Mouse (Mus musculus) MEL-GATA-1-ER (cell line): ENCODE data around the gene Tubb3.
"Not testable (repeated sequence)": the region's sequence is repeated elsewhere in the genome, so short reads cannot be mapped to it uniquely, and the experiment has no call there.

ENCODE experiments used
- DNase-seq: peaks from one replicate; pipeline ENCODE4 v3.0.0-alpha.2; 2012; ENCODE audit warnings: low read depth; ENCODE audit errors: extremely low read depth

Gene Tubb3

DNA sequence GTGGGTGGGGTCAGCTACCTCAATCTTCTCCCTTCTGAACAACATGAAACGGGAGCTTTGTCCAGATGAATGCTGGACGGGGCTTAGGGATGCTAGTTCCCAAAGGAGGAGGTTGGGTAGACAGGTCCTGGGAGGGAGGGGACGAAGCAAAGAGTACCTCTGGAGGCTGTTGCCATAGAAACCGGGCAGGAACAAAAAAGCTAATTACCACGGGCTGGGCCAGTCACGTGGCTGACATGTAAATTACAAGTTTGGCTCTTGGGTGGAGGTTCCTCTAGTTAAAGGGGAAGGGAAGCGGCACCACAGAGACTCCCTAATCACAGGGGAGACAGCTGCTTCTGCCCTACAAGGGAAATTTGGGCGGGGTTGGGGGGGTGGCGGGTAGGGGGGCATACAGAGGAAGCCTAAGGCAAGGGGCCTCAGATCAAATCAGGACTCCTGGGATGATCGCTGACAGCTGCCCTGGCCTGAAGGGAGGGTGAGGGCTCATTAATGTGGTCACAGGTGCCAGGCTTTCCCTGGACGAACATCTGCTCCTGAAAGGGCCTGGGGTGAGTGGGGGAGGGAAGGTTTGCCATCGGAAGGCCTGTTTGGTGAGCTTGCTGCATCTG is 1.4 kb downstream of the Tubb3 start:
- DNase-seq: peak; percentile 62

DNA sequence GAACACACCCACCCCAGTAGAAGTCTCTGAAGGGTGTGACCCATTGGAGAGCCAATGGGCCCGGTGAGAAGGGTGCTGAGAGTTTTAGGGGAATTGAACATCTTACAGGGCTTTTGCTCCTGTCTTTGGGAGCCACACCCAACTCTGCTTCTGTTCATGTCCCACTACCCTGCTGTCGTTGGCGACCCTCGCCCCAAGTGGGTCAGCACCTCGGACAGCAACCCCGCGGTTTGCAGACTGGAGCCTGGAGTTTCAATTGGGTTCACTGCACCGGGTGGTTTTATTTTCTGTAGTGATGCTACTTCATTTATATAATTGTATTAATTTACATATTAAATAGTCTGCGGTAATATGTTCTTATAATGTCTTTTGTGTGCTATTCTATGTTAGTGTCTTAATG is 3.0 kb downstream of the Tubb3 start:
- no peak for DNase-seq

DNA sequence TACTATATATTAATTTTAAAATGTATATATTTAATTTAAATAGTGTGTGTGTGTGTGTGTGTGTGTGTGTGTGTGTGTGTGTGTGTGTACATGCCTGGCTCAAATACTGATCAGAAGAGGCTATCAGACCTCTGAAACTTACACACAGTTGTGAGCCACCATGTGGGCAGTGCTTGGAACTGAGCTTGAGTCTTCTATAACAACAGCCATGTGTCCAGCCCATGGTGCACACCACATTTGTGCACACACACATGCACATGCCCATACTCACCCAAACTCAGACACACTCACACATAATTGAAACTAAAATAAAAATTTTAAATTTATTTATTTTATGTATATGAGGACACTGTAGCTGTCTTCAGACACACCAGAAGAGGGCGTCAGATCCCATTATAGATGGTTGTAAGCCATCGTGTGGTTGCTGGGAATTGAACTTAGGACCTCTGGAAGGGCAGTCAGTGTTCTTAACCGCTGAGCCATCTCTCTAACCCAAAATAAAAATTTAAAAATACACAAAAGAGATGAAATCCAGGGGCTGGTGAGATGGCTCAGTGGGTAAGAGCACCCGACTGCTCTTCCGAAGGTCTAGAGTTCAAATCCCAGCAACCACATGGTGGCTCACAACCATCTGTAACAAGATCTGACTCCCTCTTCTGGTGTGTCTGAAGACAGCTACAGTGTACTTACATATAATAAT is 3.9 kb downstream of the Tubb3 start:
- DNase-seq: not testable (repeated sequence)

- peak; percentile 63 for DNase-seq
Measured at GRCm38 (mm10) chr8:123415967-123416943, 5.0 kb downstream of the Tubb3 start.

GRCm38 (mm10) chr8:123416944-123417555 is 5.8 kb downstream of the Tubb3 start:
- no peak for DNase-seq

DNA sequence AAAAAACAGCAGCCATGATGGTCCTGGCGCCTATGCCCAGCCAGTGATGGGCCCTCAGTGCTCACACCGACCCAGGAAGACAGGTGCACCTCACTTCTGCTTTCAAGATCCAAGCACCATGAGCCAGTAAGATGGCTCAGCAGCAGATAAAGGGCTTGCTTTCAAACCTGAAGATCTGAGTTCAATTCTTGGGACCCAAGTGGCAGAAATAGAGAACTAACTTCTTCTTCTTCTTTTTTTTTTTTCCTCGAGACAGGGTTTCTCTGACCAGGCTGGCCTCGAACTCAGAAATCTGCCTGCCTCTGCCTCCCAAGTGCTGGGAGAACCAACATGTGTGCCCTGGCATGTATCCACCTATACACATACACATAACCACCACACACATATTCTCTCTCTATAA is 8.5 kb downstream of the Tubb3 start:
- peak; percentile 74 for DNase-seq

GRCm38 (mm10) chr8:123420525-123421281 is 9.5 kb downstream of the Tubb3 start:
- no peak for DNase-seq

- DNase-seq: no peak
Measured at GRCm38 (mm10) chr8:123421325-123421724, 10.1 kb downstream of the Tubb3 start.

- no peak for DNase-seq
Measured at GRCm38 (mm10) chr8:123422056-123422780, 11.0 kb downstream of the Tubb3 start.

DNA sequence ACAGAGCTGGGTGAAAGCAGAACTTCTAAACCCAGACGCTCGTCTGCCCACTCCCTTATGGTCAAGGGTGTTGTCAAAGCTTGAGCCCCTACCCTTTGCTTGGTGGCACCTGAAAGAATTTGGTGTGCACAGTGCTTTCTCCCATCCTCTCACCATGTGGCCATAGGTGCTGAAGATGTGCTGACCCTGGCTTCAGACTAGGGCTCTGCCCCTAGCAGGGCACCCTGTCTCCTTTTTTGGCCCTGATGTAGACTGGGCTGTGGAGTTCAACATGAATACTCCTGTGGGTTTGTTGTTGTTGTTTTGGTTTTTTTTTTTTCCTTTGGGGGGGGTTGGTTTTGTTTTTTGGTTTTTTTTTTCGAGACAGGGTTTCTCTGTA is 11.5 kb downstream of the Tubb3 start:
- DNase-seq: no peak

DNA sequence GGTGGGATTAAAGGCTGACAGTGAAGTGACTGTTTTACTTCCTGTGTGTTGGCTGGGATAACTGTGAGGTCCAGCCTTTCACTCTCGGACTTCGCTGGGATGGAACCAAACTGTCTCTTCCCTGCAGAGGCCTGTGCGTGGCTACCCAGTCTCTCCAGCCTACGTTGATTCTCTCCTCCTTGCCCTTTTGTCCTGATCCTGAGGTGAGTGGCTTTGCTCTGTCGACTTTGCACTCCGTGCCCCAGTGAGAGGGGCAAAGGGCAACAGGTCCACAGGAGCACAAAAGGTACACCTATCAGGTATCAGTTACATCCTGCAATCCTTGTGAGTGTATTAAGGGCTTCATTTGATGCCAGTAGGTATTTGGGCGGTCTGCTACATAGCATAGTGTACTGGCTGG is 12.2 kb downstream of the Tubb3 start, which contains the start of gene Def8:
Gene Def8, plus strand, starts transcription at position 87 of the 400 bp plus-strand sequence.
- DNase-seq: no peak

- DNase-seq: no peak
Measured at GRCm38 (mm10) chr8:123426511-123427509, 15.6 kb downstream of the Tubb3 start.

DNA sequence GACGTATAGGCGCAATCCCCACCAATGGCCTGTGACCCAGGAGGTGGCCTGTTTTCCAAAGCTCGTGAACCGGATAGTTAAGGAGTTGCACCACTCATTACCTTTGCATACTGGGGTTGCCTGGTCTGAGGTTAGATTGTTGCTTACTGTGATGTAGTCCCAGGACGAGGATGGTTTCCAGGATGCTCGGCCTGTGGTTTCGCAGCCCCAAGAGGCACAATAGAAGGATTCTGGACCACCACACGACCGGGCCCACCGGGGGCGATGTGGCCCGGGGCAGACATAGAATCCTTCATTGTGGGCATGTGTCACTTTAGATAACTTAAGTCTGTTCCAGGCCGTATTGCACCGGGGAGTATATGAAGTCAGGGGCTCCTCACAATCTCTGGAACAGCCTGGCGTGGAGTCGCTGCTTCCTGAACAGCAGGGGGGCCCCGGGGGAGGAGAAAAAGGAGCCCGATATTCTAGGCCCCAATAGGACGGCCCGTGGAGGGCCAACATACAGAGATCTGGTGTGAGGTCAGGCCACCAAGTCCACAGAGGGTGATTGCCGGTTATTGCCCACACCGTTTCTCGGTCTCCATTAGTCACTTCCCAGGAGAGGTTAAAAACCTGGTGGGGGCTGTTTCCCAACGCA is 16.5 kb downstream of the Tubb3 start:
- DNase-seq: no peak

GRCm38 (mm10) chr8:123428343-123428893 is 17.2 kb downstream of the Tubb3 start:
- DNase-seq: no peak

- DNase-seq: no peak
Measured at GRCm38 (mm10) chr8:123428939-123429721, 17.9 kb downstream of the Tubb3 start.

DNA sequence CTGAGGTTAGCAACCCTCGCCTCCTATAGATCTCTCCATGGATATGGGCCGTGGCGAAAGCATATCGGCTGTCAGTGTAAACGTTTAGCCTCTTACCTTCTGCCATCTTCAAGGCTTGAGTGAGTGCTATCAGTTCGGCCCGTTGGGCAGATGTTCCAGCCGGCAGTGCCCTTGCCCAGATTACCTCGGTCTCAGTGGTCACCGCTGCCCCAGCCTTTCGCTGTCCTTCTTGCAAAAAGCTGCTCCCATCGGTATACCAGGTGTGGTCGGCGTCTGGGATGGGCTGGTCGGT is 18.4 kb downstream of the Tubb3 start:
- not testable (repeated sequence) for DNase-seq

- DNase-seq: not testable (repeated sequence)
Measured at GRCm38 (mm10) chr8:123430936-123431335, 19.7 kb downstream of the Tubb3 start.
